Mouse (Mus musculus) cerebellum, adult 9-11 months (tissue): ENCODE data around the gene Pou2f1.

Source experiments
- DNase-seq: peaks from one replicate; pipeline ENCODE4 v3.0.0; 2022

Pou2f1 gene

GRCm38 (mm10) chr1:166002520-166003155 lies at the start of gene Pou2f1:
Gene Pou2f1, minus strand, starts transcription at chr1:166002678.
- DNase-seq = peak; percentile 99

GRCm38 (mm10) chr1:166049046-166049827 lies 46.8 kb upstream of the Pou2f1 start:
- no peak for DNase-seq

GRCm38 (mm10) chr1:166048230-166048911 lies 45.9 kb upstream of the Pou2f1 start:
- no peak for DNase-seq

GRCm38 (mm10) chr1:166047505-166048170 lies 45.2 kb upstream of the Pou2f1 start:
- DNase-seq = no peak

- no peak for DNase-seq
Measured at GRCm38 (mm10) chr1:166045894-166046197, 43.4 kb upstream of the Pou2f1 start.

- DNase-seq = no peak
Measured at GRCm38 (mm10) chr1:166045060-166045893, 42.8 kb upstream of the Pou2f1 start.

GRCm38 (mm10) chr1:166043451-166044149 lies 41.1 kb upstream of the Pou2f1 start:
- no peak for DNase-seq

- DNase-seq = no peak
Measured at GRCm38 (mm10) chr1:166041501-166041900, 39.0 kb upstream of the Pou2f1 start.

- no peak for DNase-seq
Measured at GRCm38 (mm10) chr1:166038731-166039332, 36.4 kb upstream of the Pou2f1 start.

GRCm38 (mm10) chr1:166035045-166035444 lies 32.6 kb upstream of the Pou2f1 start:
- no peak for DNase-seq

- no peak for DNase-seq
Measured at GRCm38 (mm10) chr1:166031673-166032547, 29.4 kb upstream of the Pou2f1 start.

GRCm38 (mm10) chr1:166023981-166024380 lies 21.5 kb upstream of the Pou2f1 start:
- no peak for DNase-seq

- no peak for DNase-seq
Measured at GRCm38 (mm10) chr1:166017203-166017602, 14.7 kb upstream of the Pou2f1 start.

- no peak for DNase-seq
Measured at GRCm38 (mm10) chr1:166016306-166016705, 13.8 kb upstream of the Pou2f1 start.

- no peak for DNase-seq
Measured at GRCm38 (mm10) chr1:166014530-166014929, 12.1 kb upstream of the Pou2f1 start.

GRCm38 (mm10) chr1:166010106-166010505 lies 7.6 kb upstream of the Pou2f1 start:
- DNase-seq = no peak

GRCm38 (mm10) chr1:166008634-166009350 lies 6.3 kb upstream of the Pou2f1 start:
- no peak for DNase-seq

- DNase-seq = no peak
Measured at GRCm38 (mm10) chr1:166007026-166007425, 4.5 kb upstream of the Pou2f1 start.

GRCm38 (mm10) chr1:166003181-166004022 lies 924 bp upstream of the Pou2f1 start:
- peak; percentile 97 for DNase-seq
